Mouse (Mus musculus) lung, postnatal 10 days (tissue): ENCODE measurements around the gene Foxp1.

Experiments
- DNase-seq: peaks from one replicate; pipeline ENCODE4 v3.0.0; 2021

Gene Foxp1

DNA sequence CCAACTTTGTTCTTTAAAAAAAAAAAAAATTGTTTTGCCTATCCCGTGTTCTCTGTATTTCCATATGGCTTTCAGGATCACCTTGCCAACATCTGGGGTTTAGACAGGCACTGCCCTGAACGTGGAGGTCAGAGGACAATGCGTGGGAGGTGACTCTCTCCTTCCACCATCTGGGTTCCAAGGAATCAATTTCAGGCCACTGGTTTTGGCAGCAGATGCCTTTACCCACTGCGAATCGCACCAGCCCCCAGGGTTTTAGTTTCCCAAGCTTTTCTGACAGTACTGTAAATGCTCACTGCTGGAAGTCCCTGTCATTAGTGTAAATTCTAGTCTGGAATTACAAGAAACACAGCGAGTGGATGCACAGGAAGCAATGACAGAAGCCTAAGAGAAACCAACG lies 41.0 kb downstream of the Foxp1 start:
- DNase-seq, result no peak

DNA sequence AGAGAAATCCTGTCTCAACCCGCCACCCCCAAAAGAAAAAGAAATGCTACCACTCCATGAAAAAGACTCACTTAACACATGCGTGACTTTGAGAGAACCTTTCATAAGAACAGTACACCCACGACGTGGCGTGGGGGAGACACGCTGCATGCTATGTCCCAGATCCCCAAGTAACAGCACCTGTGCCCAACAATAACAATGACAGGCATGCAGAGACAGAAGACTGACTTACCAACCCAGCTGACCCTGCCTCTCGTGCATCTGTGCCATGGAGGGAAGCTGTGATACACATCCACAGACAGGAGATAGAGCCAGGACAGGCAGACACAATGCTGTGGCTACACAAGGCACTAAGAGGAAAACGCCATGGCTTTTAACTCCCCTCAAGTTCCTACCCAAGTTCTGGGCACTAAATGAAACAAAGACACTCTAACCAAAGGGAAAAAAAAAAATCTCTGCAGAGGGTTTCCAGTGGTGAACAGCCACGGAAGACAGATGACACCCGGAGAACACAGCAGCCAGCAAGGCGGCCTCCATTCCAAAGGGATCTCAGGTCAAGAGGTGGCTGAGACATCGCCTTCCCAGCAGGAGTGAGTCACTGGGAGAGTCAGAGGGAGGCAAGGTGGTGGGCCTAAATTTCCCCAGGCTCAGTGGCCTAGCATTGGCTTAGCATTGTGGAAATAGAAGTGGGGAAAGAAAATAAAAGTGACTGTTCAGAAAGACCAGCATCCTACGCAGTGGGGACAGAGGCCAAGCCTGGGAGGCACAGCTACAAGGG lies 43.5 kb downstream of the Foxp1 start:
- no peak for DNase-seq

DNA sequence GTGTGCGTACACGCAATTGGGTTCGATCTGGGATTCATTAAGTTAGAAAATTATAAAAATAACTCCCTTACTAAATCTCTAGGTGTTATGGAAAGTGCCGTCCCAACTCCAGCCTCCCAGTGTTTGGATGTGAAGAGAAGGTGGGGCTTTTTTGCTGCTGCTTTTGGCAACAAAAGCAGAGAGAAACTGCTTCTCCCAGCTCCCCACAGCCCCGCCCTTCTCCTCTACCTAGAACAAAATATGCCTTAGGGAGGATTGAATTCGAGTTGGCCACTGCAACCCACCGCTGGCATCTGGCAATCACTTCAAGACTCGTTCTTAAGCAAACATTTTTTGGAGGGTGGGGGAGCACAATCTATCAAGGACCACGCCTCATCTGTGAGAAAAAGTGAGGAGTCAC lies 47.5 kb downstream of the Foxp1 start:
- DNase-seq, result no peak

DNA sequence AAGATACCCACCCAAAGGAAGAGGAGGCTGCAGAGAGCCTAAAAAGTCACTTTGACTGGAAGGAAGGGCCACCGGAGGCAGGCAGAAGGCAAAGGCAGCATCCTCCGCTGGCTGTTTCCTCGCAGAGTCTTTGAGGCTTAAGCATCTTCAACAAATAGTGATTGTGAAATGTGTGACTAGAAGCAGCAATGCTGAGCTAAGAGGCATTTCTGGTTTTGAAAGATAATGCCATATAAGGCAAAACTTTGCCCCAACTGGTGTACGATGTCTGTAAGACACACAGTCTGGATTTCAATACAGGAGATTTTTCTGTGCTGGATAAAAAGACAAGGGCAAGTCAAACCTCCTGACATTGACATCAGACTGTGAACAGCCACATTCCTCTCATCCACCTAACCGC lies 51.6 kb downstream of the Foxp1 start:
- no peak for DNase-seq

DNA sequence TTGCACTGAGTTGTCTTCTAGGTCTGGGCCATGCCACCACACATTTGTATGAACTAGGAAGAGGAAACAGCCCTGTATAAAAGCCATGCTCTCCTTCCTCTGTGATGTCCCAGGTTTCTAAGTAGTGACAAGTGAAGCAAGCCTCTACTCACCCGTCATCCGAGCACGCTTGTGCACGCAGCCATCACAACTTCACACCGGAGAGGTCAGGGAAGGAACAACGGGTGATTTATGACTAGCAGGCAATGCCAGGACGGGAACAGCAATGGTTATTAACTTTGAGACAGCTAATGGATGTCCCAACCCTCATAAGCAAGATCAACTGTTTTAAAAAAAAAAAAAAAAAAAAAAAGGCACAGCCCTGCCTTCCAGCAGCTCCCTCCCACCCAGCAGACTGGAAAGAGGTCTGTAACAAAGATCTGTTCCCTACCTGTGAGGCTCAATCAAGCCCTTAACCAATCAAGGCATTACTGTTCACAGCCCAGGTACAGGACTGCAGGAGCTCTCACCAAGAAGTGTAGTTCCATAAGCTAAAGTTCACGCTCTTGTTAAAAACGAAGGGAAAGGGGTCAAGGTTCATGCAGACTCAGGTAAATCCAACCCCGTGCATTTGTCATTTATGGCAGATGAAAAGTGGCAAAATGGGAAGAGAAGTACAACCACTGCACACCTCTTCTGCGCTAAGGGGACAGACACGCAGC lies 53.2 kb downstream of the Foxp1 start:
- no peak for DNase-seq

DNA sequence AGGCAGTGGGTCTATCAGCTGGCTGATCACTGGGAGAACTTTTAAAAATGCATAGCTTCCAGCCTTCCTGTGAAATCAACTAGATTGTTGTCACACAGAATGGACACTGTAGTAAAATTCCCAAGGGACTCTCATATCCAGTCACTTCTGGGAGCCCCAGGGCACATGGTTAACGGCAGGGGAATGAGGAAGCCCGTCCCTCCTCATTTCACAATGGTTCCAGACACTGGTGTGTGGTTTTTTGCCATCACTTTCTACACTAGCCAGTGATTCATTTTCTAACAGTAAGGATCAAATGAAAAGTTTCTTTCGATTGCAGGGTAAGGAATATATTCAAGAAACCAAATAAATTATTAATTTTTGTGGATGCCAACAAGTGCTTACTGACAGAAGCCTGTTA lies 54.7 kb downstream of the Foxp1 start:
- no peak for DNase-seq

DNA sequence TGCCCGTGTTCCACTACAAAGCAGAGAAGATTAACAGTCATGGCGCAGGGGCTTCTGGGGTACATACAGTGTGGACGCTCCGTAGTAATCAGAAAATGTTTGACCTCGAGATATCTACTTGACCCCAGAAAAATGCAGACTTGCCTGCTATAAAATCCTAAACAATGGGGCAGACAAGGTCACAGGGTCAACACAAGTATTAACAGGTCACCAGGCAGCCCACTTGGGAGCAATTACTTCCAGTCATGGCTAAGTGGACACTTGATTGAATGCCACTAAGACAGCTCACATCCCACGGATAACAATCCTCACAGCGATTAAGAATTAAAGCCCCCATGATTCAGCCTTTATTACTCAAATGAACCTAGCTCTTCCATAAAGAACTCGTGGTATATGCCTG lies 55.4 kb downstream of the Foxp1 start:
- no peak for DNase-seq

DNA sequence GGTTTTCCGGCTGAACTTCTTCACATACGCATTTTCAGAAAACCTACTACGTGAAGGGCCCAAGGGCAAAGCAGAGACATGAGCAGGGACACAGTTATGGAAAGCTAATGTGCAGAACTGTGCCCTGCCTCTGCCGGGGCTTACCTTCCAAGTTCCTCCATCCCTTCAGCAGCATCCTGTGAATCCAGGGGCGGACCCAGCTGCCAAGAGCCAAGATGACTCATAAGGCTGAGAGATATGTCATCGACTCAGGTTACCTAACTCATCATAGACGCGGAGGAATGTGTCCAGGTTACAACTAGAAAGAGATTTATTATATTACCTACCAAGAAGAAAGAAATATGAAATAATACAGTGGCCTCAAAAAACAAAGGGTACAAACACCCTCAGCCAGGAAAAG lies 56.2 kb downstream of the Foxp1 start:
- no peak for DNase-seq

DNA sequence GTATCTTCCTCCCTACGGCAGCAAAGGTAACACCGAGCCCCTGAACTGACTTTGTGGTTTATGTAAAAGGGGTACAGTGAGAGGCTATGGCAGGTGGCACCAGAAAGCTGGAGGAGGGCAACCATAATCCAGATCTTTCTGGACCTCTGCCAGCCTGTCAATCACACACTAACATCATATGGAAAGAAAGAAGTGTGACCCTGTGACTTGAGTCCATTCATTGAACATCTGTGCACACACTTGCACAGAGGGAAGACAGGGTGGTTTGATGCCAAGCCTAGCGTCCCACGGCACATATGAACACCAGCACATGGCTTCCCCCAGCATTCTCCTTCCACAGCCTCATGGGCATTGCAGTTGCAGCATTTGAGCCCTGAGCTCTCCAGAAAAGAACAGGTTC lies 58.1 kb downstream of the Foxp1 start:
- DNase-seq, result no peak

DNA sequence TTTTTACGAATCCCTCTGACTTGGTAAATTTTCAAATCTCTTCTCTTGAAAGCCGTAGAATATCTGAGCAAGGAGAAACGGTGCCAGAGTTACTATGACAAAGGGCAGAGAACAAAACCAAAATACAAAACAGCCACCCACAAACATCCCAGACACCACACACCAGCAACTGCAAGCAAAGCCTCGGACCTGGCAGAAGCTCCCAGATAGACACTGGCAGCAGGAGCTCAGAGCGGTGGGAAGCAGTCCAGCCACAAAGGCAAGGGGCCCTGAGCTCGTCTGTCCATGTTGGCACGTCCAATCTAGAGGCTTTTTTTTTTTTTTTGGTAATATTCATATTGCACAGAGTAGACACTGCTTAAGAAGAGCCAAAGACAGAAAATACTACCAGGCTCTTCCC lies 58.6 kb downstream of the Foxp1 start:
- peak; percentile 38 for DNase-seq

DNA sequence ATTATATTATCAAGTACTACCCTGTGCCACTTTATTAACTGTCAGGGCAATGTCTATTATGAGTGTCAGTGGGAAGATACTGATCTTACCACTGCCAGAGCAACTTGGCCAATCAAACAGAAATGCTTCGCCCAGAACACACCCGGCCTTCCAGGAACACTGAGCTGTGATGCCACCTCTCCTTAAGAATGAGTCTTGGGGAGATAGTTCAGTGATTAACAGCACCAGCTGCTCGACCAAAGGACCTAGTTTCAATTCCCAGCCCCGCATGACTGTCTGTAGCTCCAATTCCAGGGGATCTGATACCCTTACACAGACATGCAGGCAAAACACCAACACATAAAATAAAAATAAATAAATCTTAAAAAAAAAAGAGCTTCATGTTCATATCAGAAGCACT lies 63.7 kb downstream of the Foxp1 start:
- no peak for DNase-seq

DNA sequence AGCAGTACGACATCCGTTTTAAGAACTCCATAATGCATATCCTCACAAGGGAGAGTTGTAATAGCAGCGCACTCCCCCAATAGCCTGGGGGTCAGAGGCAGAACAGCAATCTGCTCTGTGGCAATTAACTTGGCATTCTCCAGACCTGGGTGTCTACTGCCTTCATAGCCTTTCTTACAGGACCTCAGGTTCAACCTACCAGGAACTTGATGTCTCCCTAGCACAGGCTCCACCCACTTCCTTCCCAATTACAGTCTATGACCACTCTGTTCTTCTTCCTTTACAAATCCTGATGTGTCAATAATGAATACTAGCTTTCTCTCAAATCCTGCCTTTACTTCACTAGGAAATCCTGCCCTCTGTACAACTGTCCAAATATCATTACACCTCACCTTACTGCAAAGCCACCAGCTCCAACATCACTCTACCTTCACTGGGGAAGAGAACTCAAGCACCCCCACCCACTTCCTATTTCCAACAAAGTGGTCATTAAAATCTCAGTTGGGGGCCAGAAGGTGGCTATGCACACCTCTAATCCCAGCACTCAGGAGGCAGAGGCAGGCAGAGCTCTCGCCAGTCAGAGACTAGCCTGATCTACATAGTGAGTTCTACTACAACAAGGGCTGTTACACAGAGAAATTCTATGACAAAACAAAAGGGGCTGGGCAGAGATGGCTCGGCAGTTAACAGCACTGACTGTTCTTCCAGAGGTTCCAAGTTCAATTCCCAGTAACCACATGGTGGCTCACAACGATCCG lies 68.6 kb downstream of the Foxp1 start:
- DNase-seq, result no peak

DNA sequence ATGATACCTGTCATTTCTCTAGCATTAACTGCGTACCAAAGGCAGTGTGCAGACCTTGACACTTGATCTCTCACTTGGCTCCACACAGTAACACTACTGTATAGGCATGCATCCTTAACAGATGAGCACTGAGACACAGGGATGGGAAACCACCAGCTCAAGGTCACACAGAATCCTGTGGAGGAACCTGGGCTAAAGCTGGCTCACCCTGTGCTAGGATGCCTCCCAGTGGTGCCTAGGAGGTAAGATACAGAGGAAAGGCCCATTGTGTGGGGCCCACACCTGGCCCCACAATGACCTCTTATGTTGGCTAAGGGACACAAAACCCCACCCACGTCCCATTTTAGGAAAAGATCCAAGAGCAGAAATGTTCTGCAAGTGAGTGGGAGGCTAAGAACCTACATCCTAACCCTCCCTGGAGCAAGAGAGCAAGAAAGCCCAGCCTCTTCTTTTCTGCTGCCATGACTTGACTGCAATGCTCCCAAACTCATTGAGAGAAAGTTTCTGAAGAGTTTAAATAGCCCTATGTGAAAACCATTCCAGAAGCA lies 69.8 kb downstream of the Foxp1 start:
- DNase-seq, result peak; percentile 32

DNA sequence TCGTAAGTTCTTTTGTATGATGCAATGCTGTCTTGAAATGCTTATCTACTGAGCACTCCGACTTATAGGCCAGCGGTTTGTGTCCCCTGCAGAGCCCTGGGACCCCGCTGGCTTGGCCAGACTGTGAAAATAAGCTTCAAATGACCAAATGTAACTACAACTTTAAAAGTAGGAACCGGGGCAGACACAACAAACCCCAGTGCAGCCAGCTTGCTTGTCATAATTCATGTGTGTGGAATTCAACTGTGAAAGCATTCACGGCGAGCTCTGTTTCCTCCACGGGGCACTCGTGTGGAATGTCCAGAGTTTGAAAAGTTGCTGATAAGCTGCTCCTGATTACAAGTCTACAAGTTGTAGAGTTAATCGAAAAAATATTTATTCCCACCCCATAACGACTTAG lies 71.0 kb downstream of the Foxp1 start:
- DNase-seq, result no peak

DNA sequence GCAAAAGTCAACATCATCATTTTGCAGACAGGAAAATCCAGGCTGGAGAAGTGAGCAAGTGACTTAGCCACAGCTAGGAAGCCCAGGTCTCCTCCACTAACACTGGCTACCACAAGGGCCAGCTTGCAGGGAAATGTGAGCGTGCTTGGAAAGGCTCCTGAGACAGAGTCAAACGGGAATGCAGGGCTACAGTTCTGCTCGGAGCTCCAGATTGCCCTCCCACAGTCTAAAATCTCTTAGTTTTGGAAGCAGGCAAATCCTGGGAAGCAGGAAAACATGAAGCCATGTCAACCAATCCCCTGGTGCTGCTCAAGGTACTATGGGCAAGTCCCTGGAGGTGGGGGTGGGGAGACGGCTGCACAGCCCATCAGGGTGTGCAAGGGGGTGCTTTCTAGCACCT lies 75.1 kb downstream of the Foxp1 start:
- DNase-seq, result no peak

DNA sequence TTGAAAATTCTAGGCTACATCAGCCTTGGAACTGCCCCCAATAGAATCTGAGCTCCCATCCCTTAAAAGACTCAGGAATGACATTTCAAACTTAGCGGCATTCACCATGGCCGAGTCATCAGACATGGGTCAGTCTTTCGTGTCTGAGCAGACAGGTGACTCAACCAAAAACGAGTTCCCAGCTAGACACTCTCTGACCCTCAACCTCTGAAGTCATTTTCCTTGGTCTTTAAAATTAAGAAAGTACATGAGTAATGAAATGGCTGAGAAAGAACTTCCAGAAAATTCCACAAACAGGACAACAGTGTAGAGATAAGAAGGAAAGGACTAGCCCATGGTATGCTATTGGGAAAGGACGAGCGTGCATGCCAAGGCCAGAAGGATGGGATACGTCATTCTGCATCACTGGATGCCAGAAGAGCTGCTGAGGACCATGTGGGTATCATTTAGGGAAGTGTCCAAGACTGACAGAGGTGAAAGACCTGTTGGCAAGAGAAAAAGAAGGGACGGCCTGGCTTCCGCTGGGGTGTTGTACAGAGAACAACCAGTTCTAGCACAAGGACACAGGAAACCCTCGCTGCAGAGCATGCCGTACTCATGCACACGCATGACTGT lies 75.6 kb downstream of the Foxp1 start:
- DNase-seq, result no peak

DNA sequence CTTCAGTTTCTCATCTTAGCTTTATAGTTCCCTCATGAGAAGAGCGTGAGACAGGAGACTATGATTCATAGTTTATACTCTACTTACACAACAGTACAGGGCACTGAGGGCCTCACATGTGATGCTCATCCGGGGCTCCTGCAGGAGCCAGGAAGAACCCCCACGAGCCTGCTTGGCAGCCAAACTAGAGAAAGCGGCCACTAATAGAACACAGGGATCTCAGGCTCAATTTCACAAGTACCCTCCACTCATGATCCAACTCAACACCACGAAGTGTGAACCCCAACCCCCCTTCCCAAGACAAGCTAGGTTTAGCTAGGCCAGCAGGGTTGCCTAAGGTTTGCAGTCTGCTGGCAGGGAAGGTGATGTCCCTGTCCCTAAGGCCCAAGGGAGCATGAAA lies 79.1 kb downstream of the Foxp1 start:
- no peak for DNase-seq

DNA sequence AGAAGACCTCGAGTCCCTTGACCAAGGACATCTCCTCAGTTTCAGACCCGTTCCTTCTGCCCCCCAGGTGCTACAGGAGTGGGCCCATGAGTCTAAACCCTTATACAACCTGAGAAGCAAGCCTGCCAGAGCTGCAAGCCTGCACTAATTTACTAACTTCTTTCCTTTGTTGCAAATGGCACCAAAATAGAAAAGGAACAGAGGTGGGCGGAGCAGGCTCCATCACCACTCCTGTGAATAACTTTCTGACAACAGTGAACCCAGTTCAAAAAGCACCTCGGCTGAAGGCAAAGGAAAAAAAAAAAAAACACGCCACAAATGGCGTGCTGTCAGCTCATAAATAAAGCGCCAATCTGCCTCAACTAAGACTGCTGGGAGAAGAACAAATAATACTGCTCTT lies 81.4 kb downstream of the Foxp1 start:
- DNase-seq, result no peak

DNA sequence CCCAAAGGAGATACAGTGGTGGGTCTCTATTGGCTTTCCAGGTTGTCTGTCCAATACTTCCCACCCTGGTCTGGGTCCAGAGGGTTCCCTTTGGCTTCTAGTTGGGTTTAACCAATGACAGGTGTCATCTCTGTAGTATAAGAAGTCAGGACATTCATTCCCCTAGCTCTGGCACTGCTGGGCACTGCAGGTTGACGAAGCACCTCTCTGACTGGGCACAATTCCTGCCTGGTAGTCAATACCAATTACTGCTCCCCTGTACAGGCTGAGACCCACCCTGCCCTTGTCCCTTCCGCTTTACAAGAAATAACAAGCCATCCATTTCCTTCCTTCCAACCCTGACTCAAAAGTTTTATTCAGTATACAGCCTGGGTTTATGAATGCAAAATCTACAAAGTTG lies 81.9 kb downstream of the Foxp1 start:
- no peak for DNase-seq

DNA sequence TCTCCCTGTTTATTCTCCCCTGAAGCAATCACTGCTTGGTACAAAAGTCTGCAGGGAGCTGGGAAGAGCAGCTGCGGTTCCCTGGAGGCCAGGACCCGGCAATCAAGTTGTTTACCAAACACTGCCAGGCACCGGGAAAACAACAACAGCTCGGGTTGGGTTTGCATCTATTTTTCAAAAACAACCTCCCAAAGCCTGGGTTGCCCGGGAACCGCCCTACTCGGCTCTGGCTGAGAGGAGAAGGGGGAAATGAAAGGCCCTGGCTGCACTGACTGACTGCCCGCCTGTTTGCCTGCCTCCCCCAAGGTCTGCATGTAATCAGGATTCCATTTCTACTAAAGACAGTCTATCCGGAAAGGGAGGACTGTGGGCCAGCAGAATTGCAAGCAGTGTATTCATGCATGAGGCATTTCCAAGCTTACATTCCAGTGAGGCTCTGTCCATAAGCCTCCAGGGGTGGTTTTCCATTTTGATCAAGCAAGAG lies 82.6 kb downstream of the Foxp1 start:
- peak; percentile 56 for DNase-seq

DNA sequence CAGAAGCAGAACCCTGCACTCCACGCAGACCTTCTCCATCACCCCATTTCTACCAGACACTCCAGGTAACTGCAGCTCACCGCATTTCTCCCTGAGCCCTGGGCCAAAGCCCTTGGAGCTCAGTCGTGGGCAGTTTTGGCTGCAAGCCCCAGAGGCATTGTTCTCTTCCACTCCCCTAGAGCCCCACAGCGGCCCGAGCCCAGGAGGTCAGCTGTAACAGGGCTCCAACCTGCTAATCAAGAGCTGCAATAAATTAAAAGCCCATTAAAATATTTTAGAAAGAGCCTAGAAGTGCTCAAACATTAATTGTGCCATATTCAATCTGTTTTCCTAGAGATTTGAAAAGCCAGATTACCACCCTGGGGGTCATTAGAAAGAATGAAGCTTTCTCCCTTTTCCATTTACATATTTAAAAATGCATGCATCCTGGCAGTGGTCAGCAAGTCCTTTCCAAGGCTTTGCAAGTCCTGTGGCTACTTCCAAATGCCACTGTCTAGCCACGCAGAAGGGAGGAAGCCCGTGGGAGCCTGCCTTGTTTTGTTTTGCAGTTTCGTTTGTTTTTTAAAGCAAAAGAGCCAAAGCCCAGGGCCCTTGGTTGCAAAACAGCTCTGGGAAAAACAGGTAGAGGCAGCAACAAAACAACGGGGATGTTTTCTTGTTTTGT lies 83.2 kb downstream of the Foxp1 start:
- peak; percentile 27 for DNase-seq

DNA sequence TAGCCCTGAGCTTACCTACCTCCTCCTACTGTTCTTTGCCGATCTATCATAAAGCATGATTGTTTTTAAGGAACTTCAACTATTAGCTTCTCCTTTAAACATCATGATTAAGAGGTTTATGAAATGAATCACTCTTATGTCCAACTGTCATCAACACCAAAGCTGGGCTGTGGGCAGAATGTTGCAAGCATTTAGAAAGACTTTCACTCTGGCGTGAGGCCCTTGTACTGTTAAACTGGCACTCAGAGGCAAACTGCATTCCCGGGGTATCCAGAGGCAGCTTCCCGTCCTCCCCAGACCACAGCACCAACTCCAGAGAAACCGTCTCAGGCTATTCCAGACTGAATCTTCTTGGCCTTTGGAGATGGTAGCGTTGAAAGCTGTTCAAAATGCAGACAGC lies 86.2 kb downstream of the Foxp1 start:
- DNase-seq, result no peak

DNA sequence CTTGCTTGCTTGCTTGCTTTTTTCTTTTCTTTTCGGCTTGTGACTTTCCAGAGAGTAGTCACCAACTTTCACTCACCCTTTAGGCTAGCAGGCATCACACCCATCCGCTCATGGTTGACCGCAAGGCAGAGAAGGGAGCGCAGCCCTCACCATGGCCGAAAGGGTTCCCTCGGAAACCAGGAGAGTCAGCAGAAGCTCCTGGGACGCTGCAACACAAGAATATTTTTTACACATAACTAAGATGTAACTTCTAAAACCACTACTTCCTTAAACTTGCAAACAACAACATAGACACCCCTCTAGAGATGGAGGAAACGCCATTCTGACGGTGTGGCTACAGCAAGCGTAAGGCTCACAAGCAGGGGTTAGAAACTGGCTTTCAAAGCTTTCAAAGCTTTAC lies 87.4 kb downstream of the Foxp1 start:
- DNase-seq, result no peak
